Mouse (Mus musculus) MEL (cell line): ENCODE measurements around the gene Nup54. TPM values are rescaled to one million over a fixed set of nuclear protein-coding genes. Genes with fewer than 3 reads are reported as not detected.

Experiments
- DNase-seq: peaks from one replicate; pipeline ENCODE4 v3.0.0; 2011; ENCODE audit warnings: low read depth, low spot score
- H3K27ac ChIP-seq: 2 replicates; pipeline ENCODE4 v1.5.1; 2012; ENCODE audit warnings: low read depth, mild to moderate bottlenecking, control low read depth, low read length, moderate library complexity; ENCODE audit not compliant: control insufficient read depth
- H3K27me3 ChIP-seq, 2 experiments: fragments of 150-350 bp in 1 of 2; sonication (generic) in 1 of 2; 2 replicates each; pipeline ENCODE4 v1.6.1; 2012; ENCODE audit warnings: low read length in 2 of 2, mild to moderate bottlenecking in 2 of 2, improper control_type of control experiment in 1 of 2, moderate library complexity in 1 of 2; ENCODE audit not compliant: insufficient read depth in 2 of 2, control insufficient read depth in 1 of 2
- H3K36me3 ChIP-seq, 2 experiments: 2 replicates each; pipeline ENCODE4 v1.6.1; 2012 to 2014; ENCODE audit warnings: low read length in 2 of 2, improper control_type of control experiment in 1 of 2, inconsistent platforms in 1 of 2, mild to moderate bottlenecking in 1 of 2; ENCODE audit not compliant: insufficient read depth in 2 of 2, control insufficient read depth in 1 of 2
- H3K4me1 ChIP-seq, 2 experiments: fragments of 150-350 bp in 1 of 2; sonication (generic) in 1 of 2; 2 replicates each; pipeline ENCODE4 v1.6.1; 2012; ENCODE audit warnings: low read length in 2 of 2, improper control_type of control experiment in 1 of 2, mild to moderate bottlenecking in 1 of 2; ENCODE audit not compliant: insufficient read depth in 2 of 2, control insufficient read depth in 1 of 2
- H3K4me3 ChIP-seq, 2 experiments: fragments of 150-350 bp in 1 of 2; sonication (generic) in 1 of 2; 2 replicates each; pipeline ENCODE4 v1.5.1; 2012; ENCODE audit warnings: low read depth in 2 of 2, low read length in 2 of 2, mild to moderate bottlenecking in 2 of 2, moderate library complexity in 2 of 2, control low read depth in 1 of 2, improper control_type of control experiment in 1 of 2; ENCODE audit not compliant: control insufficient read depth in 1 of 2, insufficient read depth in 1 of 2
- H3K79me2 ChIP-seq: 2 replicates; pipeline ENCODE4 v1.6.1; 2012; ENCODE audit warnings: mild to moderate bottlenecking, low read length, moderate library complexity; ENCODE audit not compliant: control insufficient read depth, poor library complexity, insufficient read depth
- H3K9ac ChIP-seq: 2 replicates; pipeline ENCODE4 v1.6.1; 2012; ENCODE audit warnings: low read depth, mild to moderate bottlenecking, control low read depth, low read length, moderate library complexity; ENCODE audit not compliant: control insufficient read depth, poor library complexity, severe bottlenecking
- H3K9me3 ChIP-seq: fragments of 150-350 bp; sonication (generic); replicated peaks from 2 replicates; pipeline ENCODE4 v1.6.1; 2012; ENCODE audit warnings: mild to moderate bottlenecking, low read length, improper control_type of control experiment, moderate library complexity; ENCODE audit not compliant: insufficient read depth
- BHLHE40 ChIP-seq: IDR thresholded peaks from 2 replicates; pipeline ENCODE4 v1.6.1; 2012; ENCODE audit warnings: low read depth, mild to moderate bottlenecking, inconsistent platforms, low read length, improper control_type of control experiment, borderline replicate concordance
- CHD1 ChIP-seq: IDR thresholded peaks from 2 replicates; pipeline ENCODE4 v1.6.1; 2012; ENCODE audit warnings: low read depth, mild to moderate bottlenecking, inconsistent platforms, low read length, improper control_type of control experiment
- CHD2 ChIP-seq: IDR thresholded peaks from 2 replicates; pipeline ENCODE4 v1.6.1; 2011; ENCODE audit warnings: low read length, improper control_type of control experiment
- CTCF ChIP-seq, 3 experiments: IDR thresholded peaks in 2 of 3; conservative IDR thresholded peaks in 1 of 3; 2 replicates each; pipeline ENCODE4 v1.5.1; 2011 to 2012; ENCODE audit warnings: low read length in 3 of 3, low read depth in 2 of 3, mild to moderate bottlenecking in 2 of 3, improper control_type of control experiment in 1 of 3, inconsistent platforms in 1 of 3, mixed read lengths in 1 of 3, moderate library complexity in 1 of 3; ENCODE audit not compliant: control insufficient read depth in 1 of 3, insufficient read depth in 1 of 3, poor library complexity in 1 of 3, severe bottlenecking in 1 of 3
- EP300 ChIP-seq, 2 experiments: IDR thresholded peaks; 2 replicates each; pipeline ENCODE4 v1.6.1; 2011; ENCODE audit warnings: improper control_type of control experiment in 2 of 2, low read length in 2 of 2, low read depth in 1 of 2, mild to moderate bottlenecking in 1 of 2
- ETS1 ChIP-seq: IDR thresholded peaks from 2 replicates; pipeline ENCODE4 v1.6.1; 2012; ENCODE audit warnings: low read depth, mild to moderate bottlenecking, inconsistent platforms, low read length, improper control_type of control experiment, moderate library complexity
- GATA1 ChIP-seq: IDR thresholded peaks from 2 replicates; pipeline ENCODE4 v1.6.1; 2011; ENCODE audit warnings: low read depth, low read length, improper control_type of control experiment
- JUND ChIP-seq: IDR thresholded peaks from 2 replicates; pipeline ENCODE4 v1.6.1; 2011; ENCODE audit warnings: low read depth, mild to moderate bottlenecking, improper control_type of control experiment, low read length
- KAT2A ChIP-seq: conservative IDR thresholded peaks from 2 replicates; pipeline ENCODE4 v1.6.1; 2012; ENCODE audit warnings: low read depth, low read length, improper control_type of control experiment, inconsistent platforms
- MXI1 ChIP-seq: IDR thresholded peaks from 2 replicates; pipeline ENCODE4 v1.6.1; 2011; ENCODE audit warnings: mild to moderate bottlenecking, low read depth, low read length, improper control_type of control experiment
- MYB ChIP-seq: IDR thresholded peaks from 2 replicates; pipeline ENCODE4 v1.6.1; 2011; ENCODE audit warnings: mild to moderate bottlenecking, low read depth, low read length, improper control_type of control experiment
- MYC ChIP-seq: IDR thresholded peaks from 2 replicates; pipeline ENCODE4 v1.6.1; 2011; ENCODE audit warnings: low read depth, mild to moderate bottlenecking, low read length, improper control_type of control experiment, moderate library complexity
- NELFE ChIP-seq: IDR thresholded peaks from 2 replicates; pipeline ENCODE4 v1.6.1; 2011; ENCODE audit warnings: low read depth, low read length, improper control_type of control experiment
- POLR2A ChIP-seq, 2 experiments: IDR thresholded peaks; 2 replicates each; pipeline ENCODE4 v1.6.1; 2011 to 2012; ENCODE audit warnings: low read length in 2 of 2, mild to moderate bottlenecking in 2 of 2, control low read depth in 1 of 2, improper control_type of control experiment in 1 of 2, low read depth in 1 of 2, moderate library complexity in 1 of 2; ENCODE audit not compliant: control insufficient read depth in 1 of 2, insufficient read depth in 1 of 2, poor library complexity in 1 of 2
- RAD21 ChIP-seq: IDR thresholded peaks from 2 replicates; pipeline ENCODE4 v1.6.1; 2011; ENCODE audit warnings: mild to moderate bottlenecking, low read depth, low read length, improper control_type of control experiment
- RCOR1 ChIP-seq: IDR thresholded peaks from 2 replicates; pipeline ENCODE4 v1.6.1; 2012; ENCODE audit warnings: low read depth, mild to moderate bottlenecking, inconsistent platforms, low read length, improper control_type of control experiment
- SMC3 ChIP-seq: IDR thresholded peaks from 2 replicates; pipeline ENCODE4 v1.6.1; 2011; ENCODE audit warnings: low read depth, low read length, improper control_type of control experiment
- TAL1 ChIP-seq: IDR thresholded peaks from 2 replicates; pipeline ENCODE4 v1.6.1; 2012; ENCODE audit warnings: mild to moderate bottlenecking, inconsistent platforms, low read length, moderate library complexity, mixed read lengths
- TCF12 ChIP-seq: IDR thresholded peaks from 2 replicates; pipeline ENCODE4 v1.6.1; 2014; ENCODE audit warnings: low read depth, mild to moderate bottlenecking, inconsistent platforms, low read length, improper control_type of control experiment, moderate library complexity
- UBTF ChIP-seq: IDR thresholded peaks from 2 replicates; pipeline ENCODE4 v1.6.1; 2012; ENCODE audit warnings: low read depth, mild to moderate bottlenecking, inconsistent platforms, low read length, improper control_type of control experiment, moderate library complexity, borderline replicate concordance; ENCODE audit not compliant: insufficient read depth
- USF2 ChIP-seq, 2 experiments: IDR thresholded peaks; 2 replicates each; pipeline ENCODE4 v1.6.1; 2011 to 2012; ENCODE audit warnings: improper control_type of control experiment in 2 of 2, low read length in 2 of 2, borderline replicate concordance in 1 of 2, inconsistent platforms in 1 of 2, low read depth in 1 of 2, mild to moderate bottlenecking in 1 of 2; ENCODE audit not compliant: insufficient read depth in 1 of 2
- ZNF384 ChIP-seq: IDR thresholded peaks from 2 replicates; pipeline ENCODE4 v1.6.1; 2012; ENCODE audit warnings: low read depth, mild to moderate bottlenecking, inconsistent platforms, low read length, improper control_type of control experiment
- polyA plus RNA-seq, 2 experiments: library from polyadenylated mRNA; stranded (reverse) in 1 of 2; unstranded in 1 of 2; fragments of >175 nt in 1 of 2; fragments of >200 nt in 1 of 2; gene quantifications; 2 replicates each; pipeline versions ENCODE4 v1.2.1 to v1.2.4; 2012; ENCODE audit warnings: low replicate concordance in 2 of 2, low read depth in 1 of 2; ENCODE audit not compliant: insufficient read length in 2 of 2, insufficient read depth in 1 of 2, missing spikeins in 1 of 2
- total RNA-seq: library from RNA; depleted of rRNA; stranded (reverse); fragments of 300-350 nt; gene quantifications from 2 replicates; pipeline ENCODE4 v1.2.3, GENCODE M21; 2012; rRNA removed

Nup54 gene
- total and polyA plus RNA-seq, 3 experiments = 67.5 to 106 TPM; not detected in 1

DNA sequence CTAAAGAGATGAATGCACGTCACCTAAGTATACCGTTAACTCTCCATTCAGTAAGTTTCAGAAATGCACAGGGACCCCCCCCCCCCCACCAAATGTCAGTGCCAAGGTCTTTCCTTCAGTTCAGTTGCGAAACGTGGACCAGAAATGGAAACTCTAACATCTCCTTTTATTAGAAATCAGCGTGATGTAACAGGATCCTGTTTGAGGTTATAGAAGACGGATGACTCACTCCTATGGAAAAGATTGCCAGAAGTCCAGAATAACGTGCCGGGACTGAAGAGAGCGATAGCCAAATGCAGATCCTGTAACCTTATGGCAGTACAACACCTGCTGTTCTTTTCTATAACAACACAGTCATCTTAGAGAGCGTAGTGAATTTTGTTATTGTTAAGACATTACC, 66.6 kb downstream of the Nup54 start:
- H3K4me1 ChIP-seq = no peaks in the 10 kb centered on the region
- H3K9me3 ChIP-seq = no peaks in the 10 kb centered on the region
- no peaks in the 10 kb centered on the region for H3K36me3 ChIP-seq
- H3K4me3 ChIP-seq = no peak overlapping the region
- no peak for TF ChIP-seq UBTF
- no peak for TF ChIP-seq POLR2A (IDR thresholded peaks at IDR 0.05; ENCODE audit: control insufficient read depth in 1 of 2, insufficient read depth in 1 of 2, low read depth in 1 of 2, low read length in 2 of 2, poor library complexity in 1 of 2)
- no peak for TF ChIP-seq TCF12
- no peak for TF ChIP-seq BHLHE40
- no peak for TF ChIP-seq KAT2A
- no peak for TF ChIP-seq RAD21
- no peak for TF ChIP-seq MXI1
- no peak for TF ChIP-seq RCOR1
- no peak for TF ChIP-seq MYC
- no peak for TF ChIP-seq MYB
- TF ChIP-seq NELFE = no peak
- no peak for TF ChIP-seq JUND
- no peak for TF ChIP-seq EP300 (IDR thresholded peaks at IDR 0.05; ENCODE audit: low read depth in 1 of 2, low read length in 2 of 2)
- no peak for TF ChIP-seq ZNF384
- TF ChIP-seq USF2 (IDR thresholded peaks at IDR 0.05; ENCODE audit: borderline replicate concordance in 1 of 2, insufficient read depth in 1 of 2, low read depth in 1 of 2, low read length in 2 of 2) = no peak
- H3K27ac ChIP-seq = no peak overlapping the region
- no peak for DNase-seq
- H3K79me2 ChIP-seq = no peaks in the 10 kb centered on the region
- H3K27me3 ChIP-seq = peaks cover 18 to 28% of the 10 kb centered on the region in 2 experiments
- H3K9ac ChIP-seq = no peak overlapping the region

DNA sequence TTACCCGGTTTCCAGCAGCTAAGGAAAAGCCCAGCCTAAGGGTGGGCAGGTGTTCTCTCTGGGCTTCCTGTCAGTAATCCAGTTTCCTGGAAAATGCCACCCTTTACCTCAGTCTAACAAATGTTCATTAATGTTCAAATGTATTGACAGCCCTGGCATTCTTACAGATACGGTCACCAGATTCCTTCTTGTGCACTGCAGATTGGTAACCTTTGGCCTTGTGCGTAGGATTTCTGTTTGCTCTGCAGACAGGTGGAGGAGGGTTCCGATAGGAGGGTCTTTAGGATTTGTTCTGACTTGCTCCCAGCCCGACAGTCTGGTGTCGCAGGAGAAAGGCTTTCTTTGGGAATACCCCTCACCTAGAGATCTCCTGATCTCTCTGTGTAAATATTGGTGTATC, 68.5 kb downstream of the Nup54 start:
- no peak for TF ChIP-seq NELFE
- no peak for TF ChIP-seq GATA1
- TF ChIP-seq ETS1 = no peak
- no peak for TF ChIP-seq CTCF (IDR thresholded peaks at IDR 0.05 in 2 of 3, conservative IDR thresholded peaks at IDR 0.05 in 1 of 3; ENCODE audit: control insufficient read depth in 1 of 3, insufficient read depth in 1 of 3, low read depth in 2 of 3, low read length in 3 of 3, poor library complexity in 1 of 3, severe bottlenecking in 1 of 3)
- no peak for TF ChIP-seq UBTF
- TF ChIP-seq ZNF384 = no peak
- no peak for TF ChIP-seq SMC3
- TF ChIP-seq CHD1 = no peak
- no peak for TF ChIP-seq TCF12
- TF ChIP-seq POLR2A (IDR thresholded peaks at IDR 0.05; ENCODE audit: control insufficient read depth in 1 of 2, insufficient read depth in 1 of 2, low read depth in 1 of 2, low read length in 2 of 2, poor library complexity in 1 of 2) = no peak
- no peak for TF ChIP-seq CHD2
- TF ChIP-seq TAL1 = no peak
- no peak for TF ChIP-seq EP300 (IDR thresholded peaks at IDR 0.05; ENCODE audit: low read depth in 1 of 2, low read length in 2 of 2)
- TF ChIP-seq, all 39 proteins: peak for 0
- H3K9me3 ChIP-seq = no peaks in the 10 kb centered on the region
- no peaks in the 10 kb centered on the region for H3K4me1 ChIP-seq
- H3K36me3 ChIP-seq = no peaks in the 10 kb centered on the region
- H3K27ac ChIP-seq = no peak overlapping the region
- H3K79me2 ChIP-seq = no peaks in the 10 kb centered on the region
- H3K9ac ChIP-seq = no peak overlapping the region
- H3K27me3 ChIP-seq = peaks cover 18 to 31% of the 10 kb centered on the region in 2 experiments
- no peak overlapping the region for H3K4me3 ChIP-seq
- no peak for DNase-seq

Other genes with a start within 250 kb of the Nup54 start
- gene U90926, start 219.8 kb downstream of the Nup54 start, total RNA-seq = not detected in 2 replicates
- gene U90926, start 219.8 kb downstream of the Nup54 start, polyA plus RNA-seq = not detected
- gene Ppef2, start 178.9 kb downstream of the Nup54 start, total RNA-seq = 0.04 TPM in 1 of 2 replicates, not detected in the other
- gene Ppef2, start 178.9 kb downstream of the Nup54 start, polyA plus RNA-seq = under 1 TPM in 1 of 2 experiments, not detected in 1; 0.08 TPM
- gene Naaa, start 157.0 kb downstream of the Nup54 start, total RNA-seq = 2.2 TPM in 2 replicates
- gene Naaa, start 157.0 kb downstream of the Nup54 start, polyA plus RNA-seq = 1 to 10 TPM in 1 of 2 experiments, not detected in 1; 6.7 TPM
- gene Sdad1, start 124.7 kb downstream of the Nup54 start, total RNA-seq = 70.9 and 72.4 TPM in 2 replicates
- 10 to 100 TPM in 1 of 2 experiments, not detected in 1; 73.0 TPM for gene Sdad1, start 124.7 kb downstream of the Nup54 start, polyA plus RNA-seq
- not detected in 2 replicates for gene Cxcl9, start 107.1 kb downstream of the Nup54 start, total RNA-seq
- not detected for gene Cxcl9, start 107.1 kb downstream of the Nup54 start, polyA plus RNA-seq
- gene Art3, start 103.4 kb downstream of the Nup54 start, total RNA-seq = not detected in 2 replicates
- not detected for gene Art3, start 103.4 kb downstream of the Nup54 start, polyA plus RNA-seq
- gene Cxcl10, start 86.3 kb downstream of the Nup54 start, total RNA-seq = not detected in 2 replicates
- under 1 TPM in 1 of 2 experiments, not detected in 1; 0.11 TPM for gene Cxcl10, start 86.3 kb downstream of the Nup54 start, polyA plus RNA-seq
- 14.7 and 16.5 TPM in 2 replicates for gene Scarb2, start 71.6 kb upstream of the Nup54 start, total RNA-seq
- gene Scarb2, start 71.6 kb upstream of the Nup54 start, polyA plus RNA-seq = 10 to 100 TPM in 1 of 2 experiments, not detected in 1; 13.6 TPM
- gene Fam47e, start 119.8 kb upstream of the Nup54 start, total RNA-seq = not detected in 2 replicates
- gene Fam47e, start 119.8 kb upstream of the Nup54 start, polyA plus RNA-seq = not detected
- gene Stbd1, start 167.8 kb upstream of the Nup54 start, total RNA-seq = 1.4 and 1.5 TPM in 2 replicates
- gene Stbd1, start 167.8 kb upstream of the Nup54 start, polyA plus RNA-seq = 1 to 10 TPM in 1 of 2 experiments, not detected in 1; 2.9 TPM
- not detected in 2 replicates for gene Ccdc158, start 240.1 kb upstream of the Nup54 start, total RNA-seq
- under 1 TPM in 1 of 2 experiments, not detected in 1; 0.28 TPM for gene Ccdc158, start 240.1 kb upstream of the Nup54 start, polyA plus RNA-seq
- gene Shroom3, start 248.2 kb upstream of the Nup54 start, total RNA-seq = not detected in 2 replicates
- not detected for gene Shroom3, start 248.2 kb upstream of the Nup54 start, polyA plus RNA-seq